Mouse (Mus musculus) MEL (cell line): ENCODE results near the gene Mamstr. TPM values are rescaled to one million over a fixed set of nuclear protein-coding genes. Genes with fewer than 3 reads are reported as not detected.

Source experiments
- DNase-seq: peaks from one replicate; pipeline ENCODE4 v3.0.0; 2011; ENCODE audit warnings: low read depth, low spot score
- H3K27ac ChIP-seq: 2 replicates; pipeline ENCODE4 v1.5.1; 2012; ENCODE audit warnings: low read depth, mild to moderate bottlenecking, control low read depth, low read length, moderate library complexity; ENCODE audit not compliant: control insufficient read depth
- H3K27me3 ChIP-seq, 2 experiments: fragments of 150-350 bp in 1 of 2; sonication (generic) in 1 of 2; 2 replicates each; pipeline ENCODE4 v1.6.1; 2012; ENCODE audit warnings: low read length in 2 of 2, mild to moderate bottlenecking in 2 of 2, improper control_type of control experiment in 1 of 2, moderate library complexity in 1 of 2; ENCODE audit not compliant: insufficient read depth in 2 of 2, control insufficient read depth in 1 of 2
- H3K36me3 ChIP-seq, 2 experiments: 2 replicates each; pipeline ENCODE4 v1.6.1; 2012 to 2014; ENCODE audit warnings: low read length in 2 of 2, improper control_type of control experiment in 1 of 2, inconsistent platforms in 1 of 2, mild to moderate bottlenecking in 1 of 2; ENCODE audit not compliant: insufficient read depth in 2 of 2, control insufficient read depth in 1 of 2
- H3K4me1 ChIP-seq, 2 experiments: fragments of 150-350 bp in 1 of 2; sonication (generic) in 1 of 2; 2 replicates each; pipeline ENCODE4 v1.6.1; 2012; ENCODE audit warnings: low read length in 2 of 2, improper control_type of control experiment in 1 of 2, mild to moderate bottlenecking in 1 of 2; ENCODE audit not compliant: insufficient read depth in 2 of 2, control insufficient read depth in 1 of 2
- H3K4me3 ChIP-seq, 2 experiments: fragments of 150-350 bp in 1 of 2; sonication (generic) in 1 of 2; 2 replicates each; pipeline ENCODE4 v1.5.1; 2012; ENCODE audit warnings: low read depth in 2 of 2, low read length in 2 of 2, mild to moderate bottlenecking in 2 of 2, moderate library complexity in 2 of 2, control low read depth in 1 of 2, improper control_type of control experiment in 1 of 2; ENCODE audit not compliant: control insufficient read depth in 1 of 2, insufficient read depth in 1 of 2
- H3K79me2 ChIP-seq: 2 replicates; pipeline ENCODE4 v1.6.1; 2012; ENCODE audit warnings: mild to moderate bottlenecking, low read length, moderate library complexity; ENCODE audit not compliant: control insufficient read depth, poor library complexity, insufficient read depth
- H3K9ac ChIP-seq: 2 replicates; pipeline ENCODE4 v1.6.1; 2012; ENCODE audit warnings: low read depth, mild to moderate bottlenecking, control low read depth, low read length, moderate library complexity; ENCODE audit not compliant: control insufficient read depth, poor library complexity, severe bottlenecking
- H3K9me3 ChIP-seq: fragments of 150-350 bp; sonication (generic); replicated peaks from 2 replicates; pipeline ENCODE4 v1.6.1; 2012; ENCODE audit warnings: mild to moderate bottlenecking, low read length, improper control_type of control experiment, moderate library complexity; ENCODE audit not compliant: insufficient read depth
- BHLHE40 ChIP-seq: IDR thresholded peaks from 2 replicates; pipeline ENCODE4 v1.6.1; 2012; ENCODE audit warnings: low read depth, mild to moderate bottlenecking, inconsistent platforms, low read length, improper control_type of control experiment, borderline replicate concordance
- CHD1 ChIP-seq: IDR thresholded peaks from 2 replicates; pipeline ENCODE4 v1.6.1; 2012; ENCODE audit warnings: low read depth, mild to moderate bottlenecking, inconsistent platforms, low read length, improper control_type of control experiment
- E2F4 ChIP-seq: IDR thresholded peaks from 2 replicates; pipeline ENCODE4 v1.6.1; 2011; ENCODE audit warnings: low read depth, low read length, improper control_type of control experiment, borderline replicate concordance
- ETS1 ChIP-seq: IDR thresholded peaks from 2 replicates; pipeline ENCODE4 v1.6.1; 2012; ENCODE audit warnings: low read depth, mild to moderate bottlenecking, inconsistent platforms, low read length, improper control_type of control experiment, moderate library complexity
- GABPA ChIP-seq: IDR thresholded peaks from 2 replicates; pipeline ENCODE4 v1.6.1; 2012; ENCODE audit warnings: low read depth, mild to moderate bottlenecking, inconsistent platforms, low read length, improper control_type of control experiment, moderate library complexity
- GATA1 ChIP-seq: IDR thresholded peaks from 2 replicates; pipeline ENCODE4 v1.6.1; 2011; ENCODE audit warnings: low read depth, low read length, improper control_type of control experiment
- JUND ChIP-seq: IDR thresholded peaks from 2 replicates; pipeline ENCODE4 v1.6.1; 2011; ENCODE audit warnings: low read depth, mild to moderate bottlenecking, improper control_type of control experiment, low read length
- MYB ChIP-seq: IDR thresholded peaks from 2 replicates; pipeline ENCODE4 v1.6.1; 2011; ENCODE audit warnings: mild to moderate bottlenecking, low read depth, low read length, improper control_type of control experiment
- POLR2AphosphoS2 ChIP-seq: IDR thresholded peaks from 2 replicates; pipeline ENCODE4 v1.6.1; 2011; ENCODE audit warnings: low read length, improper control_type of control experiment
- POLR2AphosphoS5 ChIP-seq: IDR thresholded peaks from 2 replicates; pipeline ENCODE4 v1.6.1; 2012; ENCODE audit warnings: low read depth, borderline replicate concordance, mild to moderate bottlenecking, inconsistent platforms, low read length, moderate library complexity, mixed read lengths
- SIN3A ChIP-seq: IDR thresholded peaks from 2 replicates; pipeline ENCODE4 v1.6.1; 2012; ENCODE audit warnings: low read length, improper control_type of control experiment, inconsistent platforms
- SMC3 ChIP-seq: IDR thresholded peaks from 2 replicates; pipeline ENCODE4 v1.6.1; 2011; ENCODE audit warnings: low read depth, low read length, improper control_type of control experiment
- TAL1 ChIP-seq: IDR thresholded peaks from 2 replicates; pipeline ENCODE4 v1.6.1; 2012; ENCODE audit warnings: mild to moderate bottlenecking, inconsistent platforms, low read length, moderate library complexity, mixed read lengths
- UBTF ChIP-seq: IDR thresholded peaks from 2 replicates; pipeline ENCODE4 v1.6.1; 2012; ENCODE audit warnings: low read depth, mild to moderate bottlenecking, inconsistent platforms, low read length, improper control_type of control experiment, moderate library complexity, borderline replicate concordance; ENCODE audit not compliant: insufficient read depth
- USF1 ChIP-seq: IDR thresholded peaks from 2 replicates; pipeline ENCODE4 v1.6.1; 2014; ENCODE audit warnings: low read depth, mild to moderate bottlenecking, inconsistent platforms, low read length, improper control_type of control experiment, moderate library complexity
- USF2 ChIP-seq, 2 experiments: IDR thresholded peaks; 2 replicates each; pipeline ENCODE4 v1.6.1; 2011 to 2012; ENCODE audit warnings: improper control_type of control experiment in 2 of 2, low read length in 2 of 2, borderline replicate concordance in 1 of 2, inconsistent platforms in 1 of 2, low read depth in 1 of 2, mild to moderate bottlenecking in 1 of 2; ENCODE audit not compliant: insufficient read depth in 1 of 2
- ZKSCAN1 ChIP-seq: IDR thresholded peaks from 2 replicates; pipeline ENCODE4 v1.6.1; 2012; ENCODE audit warnings: low read depth, mild to moderate bottlenecking, inconsistent platforms, low read length, improper control_type of control experiment, moderate library complexity
- ZMIZ1 ChIP-seq: IDR thresholded peaks from 2 replicates; pipeline ENCODE4 v1.6.1; 2012; ENCODE audit warnings: low read depth, mild to moderate bottlenecking, inconsistent platforms, low read length, improper control_type of control experiment, moderate library complexity
- polyA plus RNA-seq, 2 experiments: library from polyadenylated mRNA; stranded (reverse) in 1 of 2; unstranded in 1 of 2; fragments of >175 nt in 1 of 2; fragments of >200 nt in 1 of 2; gene quantifications; 2 replicates each; pipeline versions ENCODE4 v1.2.1 to v1.2.4; 2012; ENCODE audit warnings: low replicate concordance in 2 of 2, low read depth in 1 of 2; ENCODE audit not compliant: insufficient read length in 2 of 2, insufficient read depth in 1 of 2, missing spikeins in 1 of 2
- total RNA-seq: library from RNA; depleted of rRNA; stranded (reverse); fragments of 300-350 nt; gene quantifications from 2 replicates; pipeline ENCODE4 v1.2.3, GENCODE M21; 2012

The Mamstr gene
- total and polyA plus RNA-seq, 3 experiments: not detected

DNA sequence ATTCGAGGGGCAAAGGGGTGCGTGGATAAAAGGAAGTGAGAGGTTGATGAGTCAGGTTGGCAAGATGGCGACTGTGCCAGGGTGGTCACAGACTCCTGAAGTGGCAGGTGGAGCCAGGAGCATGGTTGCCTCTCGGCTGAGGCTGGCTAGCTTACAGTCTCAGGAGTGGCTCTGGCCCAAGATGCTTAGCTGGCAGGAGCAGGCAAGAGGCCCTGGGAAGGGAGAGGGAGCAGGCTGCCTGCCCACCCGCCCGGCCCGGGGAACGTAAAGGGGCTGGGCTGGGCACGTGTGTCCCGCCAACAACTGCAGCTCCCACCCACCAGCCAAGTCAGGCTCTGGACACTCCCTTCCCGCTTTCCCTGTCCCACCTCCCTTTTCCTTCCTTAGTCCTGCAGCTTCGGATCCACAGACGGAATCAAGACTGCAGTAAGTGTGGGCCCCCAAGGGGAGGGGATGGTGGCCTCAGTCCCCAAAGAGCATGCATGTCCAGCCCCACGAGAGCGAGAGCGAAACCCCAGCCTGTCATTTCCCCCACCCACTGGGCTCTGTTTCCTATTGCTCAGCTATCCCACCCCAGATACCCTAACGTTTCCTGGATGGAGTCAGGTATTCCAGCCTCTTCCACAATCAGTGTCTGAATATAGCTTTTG, 1.7 kb downstream of the Mamstr start:
- H3K4me3 ChIP-seq: no peak overlapping the region
- H3K27me3 ChIP-seq: peaks cover 0 to 1% of the 10 kb centered on the region in 2 experiments; a peak in 1 of 4 replicates
- no peaks in the 10 kb centered on the region for H3K79me2 ChIP-seq
- no peak overlapping the region for H3K27ac ChIP-seq
- H3K4me1 ChIP-seq: no peaks in the 10 kb centered on the region
- no peak overlapping the region for H3K9ac ChIP-seq
- no peak for TF ChIP-seq ETS1
- no peak for TF ChIP-seq CHD1
- TF ChIP-seq ZMIZ1: no peak
- TF ChIP-seq POLR2AphosphoS5: no peak
- no peak for TF ChIP-seq GATA1
- no peak for TF ChIP-seq E2F4
- TF ChIP-seq POLR2AphosphoS2: no peak
- TF ChIP-seq GABPA: no peak
- TF ChIP-seq JUND: no peak
- no peak for TF ChIP-seq UBTF
- no peak for TF ChIP-seq SIN3A
- TF ChIP-seq USF1: no peak
- no peak for TF ChIP-seq MYB
- no peak for TF ChIP-seq SMC3
- TF ChIP-seq BHLHE40: no peak
- no peak for TF ChIP-seq TAL1
- TF ChIP-seq ZKSCAN1: no peak
- H3K36me3 ChIP-seq: no peaks in the 10 kb centered on the region
- H3K9me3 ChIP-seq: no peaks in the 10 kb centered on the region
- no peak for DNase-seq

DNA sequence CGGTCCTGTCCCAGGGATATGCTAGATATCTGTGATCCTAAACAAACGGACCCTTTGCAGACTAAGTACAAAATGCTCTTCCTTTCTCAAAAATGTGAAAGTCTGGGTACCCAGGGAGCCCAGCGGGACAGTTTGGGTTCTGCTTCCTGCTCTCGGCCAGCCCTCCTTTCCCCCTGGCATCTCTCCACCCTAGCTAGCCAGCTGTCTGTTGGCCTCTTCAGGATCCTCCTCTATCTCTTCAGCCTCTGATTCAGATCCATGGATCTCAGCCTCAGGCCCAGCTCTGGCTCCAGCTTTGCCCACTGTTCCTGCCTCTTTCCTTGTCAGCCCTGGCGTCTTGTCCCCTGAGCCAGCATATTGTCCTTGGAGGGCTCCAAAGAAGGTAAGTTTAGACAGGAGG, 2.3 kb downstream of the Mamstr start:
- H3K36me3 ChIP-seq: no peaks in the 10 kb centered on the region
- no peak overlapping the region for H3K4me3 ChIP-seq
- no peak overlapping the region for H3K27ac ChIP-seq
- H3K9ac ChIP-seq: no peak overlapping the region
- H3K79me2 ChIP-seq: no peaks in the 10 kb centered on the region
- H3K27me3 ChIP-seq: peaks cover 0 to 1% of the 10 kb centered on the region in 2 experiments; a peak in 1 of 4 replicates
- DNase-seq: no peak
- no peaks in the 10 kb centered on the region for H3K4me1 ChIP-seq
- no peaks in the 10 kb centered on the region for H3K9me3 ChIP-seq
- TF ChIP-seq USF2 (IDR thresholded peaks at IDR 0.05; ENCODE audit: borderline replicate concordance in 1 of 2, insufficient read depth in 1 of 2, low read depth in 1 of 2, low read length in 2 of 2) (no peak), CHD1 (no peak)
